Mouse (Mus musculus) yolk sac, embryonic 10.5 days (tissue): ENCODE data around the gene Ralgds.
"Not testable (repeated sequence)": the region's sequence is repeated elsewhere in the genome, so short reads cannot be mapped to it uniquely, and the experiment has no call there.

Source experiments
- DNase-seq: peaks from one replicate; pipeline ENCODE4 v3.0.0-alpha.2; 2017; ENCODE audit warnings: low spot score

Gene Ralgds

DNA sequence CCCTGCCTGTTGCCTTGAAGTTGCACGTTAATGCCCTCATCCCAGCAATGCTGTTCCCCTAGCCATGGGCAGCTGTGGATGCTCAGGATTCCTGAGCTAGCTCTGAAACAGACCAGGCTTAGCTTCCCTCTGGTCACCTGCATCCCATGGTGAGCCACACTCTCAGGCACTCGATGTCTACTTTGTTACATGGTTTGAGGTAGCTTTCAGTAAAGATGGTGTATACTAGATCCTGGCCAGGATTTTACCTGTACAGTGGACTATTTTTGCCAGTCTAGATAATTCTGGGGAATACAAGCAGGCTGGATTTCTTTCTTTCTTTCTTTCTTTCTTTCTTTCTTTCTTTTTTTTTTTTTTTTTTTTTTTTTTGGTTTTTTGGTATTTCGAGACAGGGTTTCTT lies 7.1 kb upstream of the Ralgds start, which contains the start of gene Gm10134:
TSS of gene Gm10134 (plus strand) at position 301 of the 400 bp plus-strand sequence.
- no peak for DNase-seq

DNA sequence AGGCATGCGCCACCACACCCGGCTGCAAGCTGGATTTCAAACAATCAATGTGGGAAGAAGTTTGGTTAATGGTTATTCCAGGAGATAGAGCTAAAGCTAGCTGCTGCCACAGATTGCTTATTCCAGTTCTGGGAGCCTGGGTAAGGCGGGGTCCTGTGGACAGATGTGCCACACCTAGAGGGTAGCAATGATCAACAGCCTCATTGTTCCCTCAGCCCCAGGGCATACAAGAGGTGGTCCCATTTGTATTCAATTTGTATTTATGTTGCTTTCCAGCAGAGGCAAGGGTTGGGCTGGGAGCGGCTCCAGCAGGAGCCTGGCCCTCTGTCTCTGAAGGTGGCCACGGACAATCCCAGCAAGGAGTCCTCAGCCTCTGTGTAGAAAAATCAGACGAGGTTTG lies 6.6 kb upstream of the Ralgds start:
- DNase-seq: no peak

DNA sequence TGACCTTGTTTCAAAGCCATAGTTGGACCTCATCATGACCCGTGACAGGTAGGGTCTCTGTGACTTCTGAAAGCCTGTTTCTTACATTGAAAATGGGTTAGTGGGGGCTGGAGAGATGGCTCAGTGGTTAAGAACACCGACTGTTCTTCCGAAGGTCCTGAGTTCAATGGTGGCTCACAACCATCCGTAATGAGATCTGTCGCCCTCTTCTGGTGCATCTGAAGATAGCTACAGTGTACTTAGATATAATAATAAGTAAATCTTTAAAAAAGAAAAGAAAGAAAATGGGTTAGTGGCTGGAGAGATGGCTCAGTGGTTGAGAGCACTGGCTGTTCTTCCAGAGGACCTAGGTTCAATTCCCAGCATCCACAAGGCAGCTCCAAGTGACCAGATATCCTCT lies 1.3 kb upstream of the Ralgds start:
- DNase-seq: not testable (repeated sequence)

DNA sequence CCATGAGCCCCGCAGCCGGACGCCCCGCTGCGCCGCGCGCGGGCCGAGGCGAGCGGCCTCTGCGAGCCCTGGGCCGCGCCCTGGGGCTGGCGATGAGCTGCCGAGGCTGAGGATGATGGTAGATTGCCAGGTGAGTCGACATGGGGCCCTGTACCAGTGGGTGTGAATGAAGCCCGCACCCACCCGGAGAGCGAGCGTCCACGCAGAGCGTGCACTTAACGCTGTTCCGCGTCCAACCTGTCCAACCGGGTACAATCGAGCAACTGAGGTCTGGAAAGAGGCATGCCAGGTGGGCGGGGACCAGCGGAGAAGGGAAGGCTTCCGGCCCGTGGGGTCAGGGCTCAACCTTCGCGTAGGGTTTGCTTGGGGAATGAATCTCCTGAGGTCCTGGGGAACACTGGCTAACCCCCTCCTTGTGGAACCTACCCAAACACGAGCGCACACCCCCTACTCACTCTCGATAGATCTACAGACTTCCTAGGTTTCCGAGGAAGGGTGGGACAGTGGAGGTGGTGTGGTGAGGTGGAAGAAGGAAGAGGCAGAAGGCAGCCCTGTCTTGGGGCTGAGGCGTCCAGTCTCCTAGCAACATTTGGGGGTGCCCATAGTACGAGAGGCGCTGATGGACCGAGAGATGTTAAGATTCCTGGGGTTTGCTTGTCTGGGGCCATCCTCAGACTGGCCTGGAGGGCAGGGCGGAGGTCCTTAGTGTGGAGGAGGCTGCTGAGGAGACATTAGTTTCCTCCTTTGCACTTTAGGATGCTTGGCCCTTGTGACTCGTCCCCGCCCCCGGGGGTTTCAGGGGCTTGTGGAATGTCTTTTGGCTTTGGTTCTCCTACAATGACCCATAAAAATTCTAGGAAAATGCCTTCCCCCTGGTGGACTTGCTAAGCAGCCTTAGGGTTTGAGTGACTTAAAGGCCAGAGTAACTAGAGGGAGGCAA lies 776 bp downstream of the Ralgds start:
- DNase-seq: peak; percentile 59

DNA sequence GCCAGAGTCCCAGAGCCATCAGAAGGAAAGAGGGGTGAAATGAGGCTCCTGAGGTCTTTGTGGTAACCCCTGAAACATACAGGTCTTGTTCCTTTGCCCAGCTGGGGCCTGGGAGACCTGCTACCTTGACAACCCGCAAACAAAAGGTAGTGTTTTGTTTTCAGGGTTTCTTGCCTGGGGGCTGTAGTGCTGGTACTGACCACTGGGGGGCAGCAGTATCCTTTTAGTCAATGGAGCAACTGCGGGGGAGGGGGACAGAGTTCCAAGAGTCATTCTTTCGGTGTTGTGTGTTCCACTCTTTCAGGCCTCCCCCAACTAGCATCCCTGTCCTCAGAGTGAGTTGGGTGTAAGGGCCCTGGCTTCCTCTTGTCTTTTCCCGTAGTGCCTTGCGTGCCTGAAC lies 1.6 kb downstream of the Ralgds start:
- DNase-seq: peak; percentile 77

DNA sequence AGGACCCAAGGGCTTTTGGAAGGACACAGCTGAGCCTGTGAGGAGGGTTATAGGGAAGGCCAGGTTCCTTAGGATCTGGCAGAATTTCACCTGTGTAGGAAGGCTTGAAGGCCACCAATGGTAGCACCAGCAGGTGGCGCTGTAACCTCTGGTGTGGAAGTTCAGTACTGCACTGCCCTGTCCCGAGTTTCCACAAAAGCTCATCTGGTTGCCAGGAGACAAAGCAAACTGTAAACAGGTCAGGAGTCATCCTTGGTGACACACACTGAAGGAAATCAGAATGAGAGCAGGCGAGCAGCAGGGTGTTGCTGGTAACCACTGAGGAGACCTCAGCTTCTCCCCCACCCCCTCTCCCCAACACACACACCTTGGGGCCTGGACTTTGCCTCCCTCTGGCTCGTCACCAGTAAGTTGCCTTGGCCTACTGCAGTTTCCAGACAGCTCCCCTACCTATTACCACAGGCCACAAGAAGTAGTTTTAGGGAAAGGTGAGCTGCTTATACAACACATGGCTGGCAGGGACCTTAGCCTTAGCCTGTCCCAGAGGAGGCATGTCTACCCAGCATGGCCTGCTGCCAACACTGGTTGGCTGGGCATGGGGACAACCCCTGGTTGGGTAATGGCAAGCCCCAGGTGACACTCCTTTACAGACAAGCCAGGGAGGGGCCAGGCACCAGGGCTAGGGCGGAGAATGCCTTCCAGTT lies 4.4 kb downstream of the Ralgds start:
- peak; percentile 85 for DNase-seq

DNA sequence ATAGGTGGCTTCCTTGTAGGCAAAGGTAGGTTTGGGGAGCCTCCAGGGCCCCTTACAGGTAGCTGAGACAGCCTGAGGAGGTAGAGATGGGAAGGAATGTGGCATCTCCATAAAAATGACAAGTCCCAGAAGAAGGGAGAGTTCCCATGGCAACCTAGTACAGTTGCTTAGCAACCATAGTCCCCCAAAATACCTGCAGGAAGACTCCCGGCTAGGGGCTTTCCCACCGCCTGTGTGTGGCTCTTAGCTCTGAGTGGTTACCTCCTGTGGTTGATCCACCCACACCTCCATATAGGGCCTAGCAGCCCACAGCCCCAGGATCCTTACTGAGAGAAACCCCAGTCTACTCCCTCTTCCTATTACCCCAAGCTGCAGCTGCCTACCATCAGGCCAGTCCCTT lies 5.3 kb downstream of the Ralgds start:
- no peak for DNase-seq

DNA sequence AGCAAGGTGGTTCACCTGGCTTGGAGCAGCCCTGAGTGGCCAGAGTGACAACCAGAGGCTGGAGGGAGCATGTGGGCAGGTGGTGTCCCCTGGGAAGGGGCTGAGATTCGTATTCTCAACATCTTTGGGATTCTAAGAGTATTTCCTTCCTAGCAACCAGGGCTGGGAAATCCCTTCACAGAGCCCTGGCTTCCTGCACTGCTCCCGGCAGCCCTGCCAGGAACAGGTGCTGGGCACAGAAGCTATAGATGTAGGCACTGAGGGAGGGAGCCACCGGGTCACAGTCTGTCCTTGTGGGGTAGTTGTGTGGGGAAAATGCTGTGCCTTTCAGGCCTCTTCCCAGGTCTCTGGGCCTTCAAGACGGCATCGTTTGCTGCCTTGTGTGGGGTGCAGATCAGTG lies 7.7 kb downstream of the Ralgds start:
- no peak for DNase-seq

DNA sequence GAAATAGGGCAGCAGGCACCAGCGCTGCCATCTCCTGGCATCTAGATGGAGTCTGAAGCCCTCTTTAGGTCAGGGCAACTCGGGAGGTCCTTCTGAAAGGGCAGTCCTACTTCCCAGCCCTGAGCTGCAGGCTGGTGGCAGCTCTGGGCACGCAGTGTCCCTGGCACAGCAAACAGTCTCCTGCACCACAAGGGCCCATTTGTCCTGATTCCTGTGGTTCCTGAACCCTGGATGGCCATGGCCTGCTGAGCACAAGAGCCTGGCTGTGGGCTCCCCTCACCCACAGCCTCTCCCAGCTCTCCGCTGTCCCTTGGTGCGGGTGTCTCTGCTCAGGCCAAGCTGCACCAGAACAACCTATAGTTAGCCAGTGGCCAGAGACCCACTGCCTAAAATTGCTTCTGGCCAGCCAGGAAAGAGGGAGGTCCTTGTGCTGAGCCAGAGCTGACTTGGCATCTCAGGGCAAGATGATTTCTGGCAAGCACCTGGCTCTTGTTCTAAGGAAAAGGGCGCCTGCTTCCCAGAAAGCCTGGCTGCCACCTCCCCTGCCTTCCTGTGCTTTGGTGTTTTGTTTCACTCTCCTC lies 8.7 kb downstream of the Ralgds start:
- no peak for DNase-seq

DNA sequence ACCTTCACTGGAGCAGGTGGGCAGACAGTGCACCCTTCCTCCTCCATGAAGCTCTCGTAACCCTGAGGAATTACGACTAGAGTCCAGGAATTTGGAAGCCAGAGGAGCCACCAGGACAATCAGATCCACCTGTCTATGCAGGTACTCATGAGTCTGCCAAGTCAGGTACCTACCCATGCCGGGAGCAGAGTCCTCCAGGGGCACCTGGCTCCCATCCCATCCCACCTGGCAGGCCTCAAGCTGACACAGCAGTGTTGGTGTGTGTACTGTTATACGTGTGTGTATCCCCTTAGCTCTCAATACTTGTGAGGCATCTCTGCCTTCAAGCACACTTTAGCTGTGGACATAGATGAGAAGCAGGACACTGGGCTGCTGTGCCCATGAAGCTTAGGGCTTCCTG lies 9.2 kb downstream of the Ralgds start:
- no peak for DNase-seq

DNA sequence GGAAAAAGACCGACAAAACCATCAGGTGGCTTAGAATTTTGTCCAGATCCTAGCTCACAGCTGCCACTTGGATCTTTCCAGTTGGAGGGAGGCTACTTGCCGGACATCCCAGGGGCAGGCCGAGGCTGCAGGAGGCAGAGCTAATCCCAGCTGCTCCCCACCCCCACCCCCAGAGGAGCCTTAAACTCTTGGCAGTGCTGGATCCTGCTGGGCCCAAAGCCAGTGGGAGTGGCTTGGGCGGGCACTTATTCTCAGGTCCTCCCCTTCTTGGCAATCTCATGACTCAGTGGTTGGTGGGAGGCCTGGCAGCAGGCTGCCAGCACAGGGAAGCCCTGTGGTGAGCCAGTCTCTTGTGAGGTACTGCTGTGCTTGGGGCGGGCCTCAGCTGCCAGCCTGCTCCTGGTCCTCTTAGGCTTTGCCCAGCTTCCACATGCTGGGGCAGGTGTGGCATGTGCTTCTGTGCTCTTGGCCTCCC lies 10.8 kb downstream of the Ralgds start:
- no peak for DNase-seq

DNA sequence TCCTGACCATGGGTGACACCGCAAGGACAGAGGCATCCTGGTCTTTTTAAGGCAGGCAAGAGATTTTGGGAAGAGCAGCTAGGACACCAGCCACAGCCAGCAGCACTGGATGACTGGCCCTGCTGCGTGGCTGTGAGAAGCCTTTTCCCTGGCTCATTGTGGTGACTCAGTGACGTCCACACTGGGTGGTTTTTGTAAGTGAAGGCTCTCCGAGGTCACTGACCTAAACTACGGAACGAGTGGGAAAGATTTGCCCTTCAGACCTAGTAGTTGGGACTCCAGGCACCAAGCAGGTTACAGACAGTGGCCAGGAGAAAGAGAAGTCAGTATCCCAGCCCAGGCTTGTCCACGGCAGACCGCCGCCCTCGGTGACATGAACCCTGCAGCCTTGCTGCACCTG lies 11.5 kb downstream of the Ralgds start:
- no peak for DNase-seq

DNA sequence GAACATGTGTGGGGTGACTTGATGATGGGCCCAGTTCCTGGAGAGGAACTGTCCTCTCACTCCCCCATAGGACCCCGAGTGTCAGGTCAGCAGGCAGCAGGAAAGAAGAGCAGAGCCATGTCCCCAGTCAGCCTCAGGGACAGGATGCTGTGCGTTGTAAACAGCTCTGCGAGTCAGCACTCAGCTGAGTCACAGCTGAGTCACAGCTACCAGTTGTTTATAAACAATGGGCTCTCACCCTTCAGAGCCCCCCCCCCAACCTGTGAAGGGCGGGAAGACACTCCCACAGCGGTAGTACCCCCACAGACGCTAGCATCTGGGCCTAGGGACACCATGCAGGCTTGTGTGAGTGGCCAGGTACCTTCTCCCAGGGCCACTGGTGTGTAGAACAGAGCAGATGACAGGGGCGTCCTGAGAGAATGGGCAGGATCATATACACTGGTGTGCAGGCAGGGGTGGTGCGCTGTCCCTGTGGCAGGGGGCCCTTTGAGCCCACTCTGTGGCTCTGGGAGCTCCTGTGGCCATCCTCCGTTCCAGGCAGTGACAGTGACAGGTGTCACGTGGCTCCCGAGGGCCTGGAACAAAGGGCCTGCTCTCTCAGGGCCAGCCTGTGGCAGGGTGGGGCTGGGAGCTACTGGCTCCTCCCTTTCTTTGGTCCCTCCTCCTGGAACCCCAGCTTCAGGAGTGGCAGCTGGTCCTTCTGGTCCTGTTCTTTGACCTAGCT lies 12.5 kb downstream of the Ralgds start:
- DNase-seq: peak; percentile 82

DNA sequence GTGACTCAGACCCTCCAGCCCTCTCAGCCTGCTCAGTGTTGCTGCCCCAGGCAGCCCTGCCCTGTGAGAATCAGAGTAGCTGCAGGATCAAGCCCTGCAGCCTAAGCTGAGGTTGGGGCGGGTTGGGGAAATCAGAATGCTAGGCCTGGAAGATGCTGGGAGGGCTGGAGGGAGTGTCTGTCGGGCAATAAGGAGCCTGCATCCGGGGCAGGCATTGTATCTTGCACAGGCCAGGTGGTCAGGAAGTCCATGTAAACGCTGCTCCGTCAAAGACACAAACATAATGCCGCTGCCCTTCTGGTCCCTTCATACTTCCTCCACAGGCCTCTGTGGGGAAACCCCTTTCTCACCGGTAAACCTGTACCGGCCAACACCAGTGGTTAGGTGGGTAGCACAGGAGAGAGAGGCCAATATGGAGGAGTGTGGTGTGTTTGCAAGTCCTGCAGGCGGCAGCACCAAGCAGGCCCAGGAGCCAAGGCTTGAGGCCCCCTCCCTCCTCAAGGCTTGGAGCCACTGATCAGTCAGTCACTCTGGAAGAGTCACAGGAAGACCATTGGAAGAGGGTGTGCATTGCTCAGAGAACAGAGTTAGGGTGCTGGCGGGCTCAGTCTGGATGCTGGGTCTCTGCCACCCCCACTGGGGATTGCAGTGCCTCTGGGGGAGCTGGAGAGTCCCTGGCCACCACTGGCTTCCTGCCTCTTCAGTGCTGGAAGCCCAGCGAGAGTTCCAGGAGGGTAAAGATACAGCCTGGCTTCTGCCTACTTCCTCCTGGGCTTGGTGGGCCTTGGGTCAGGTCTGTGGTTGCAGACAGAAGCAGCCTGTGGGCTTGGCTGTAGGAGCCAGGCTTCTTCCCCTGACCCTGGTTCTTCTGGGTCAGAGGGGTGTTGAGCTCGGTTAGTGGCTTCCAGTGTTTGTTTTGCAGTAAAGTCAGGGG lies 13.3 kb downstream of the Ralgds start:
- DNase-seq: no peak

DNA sequence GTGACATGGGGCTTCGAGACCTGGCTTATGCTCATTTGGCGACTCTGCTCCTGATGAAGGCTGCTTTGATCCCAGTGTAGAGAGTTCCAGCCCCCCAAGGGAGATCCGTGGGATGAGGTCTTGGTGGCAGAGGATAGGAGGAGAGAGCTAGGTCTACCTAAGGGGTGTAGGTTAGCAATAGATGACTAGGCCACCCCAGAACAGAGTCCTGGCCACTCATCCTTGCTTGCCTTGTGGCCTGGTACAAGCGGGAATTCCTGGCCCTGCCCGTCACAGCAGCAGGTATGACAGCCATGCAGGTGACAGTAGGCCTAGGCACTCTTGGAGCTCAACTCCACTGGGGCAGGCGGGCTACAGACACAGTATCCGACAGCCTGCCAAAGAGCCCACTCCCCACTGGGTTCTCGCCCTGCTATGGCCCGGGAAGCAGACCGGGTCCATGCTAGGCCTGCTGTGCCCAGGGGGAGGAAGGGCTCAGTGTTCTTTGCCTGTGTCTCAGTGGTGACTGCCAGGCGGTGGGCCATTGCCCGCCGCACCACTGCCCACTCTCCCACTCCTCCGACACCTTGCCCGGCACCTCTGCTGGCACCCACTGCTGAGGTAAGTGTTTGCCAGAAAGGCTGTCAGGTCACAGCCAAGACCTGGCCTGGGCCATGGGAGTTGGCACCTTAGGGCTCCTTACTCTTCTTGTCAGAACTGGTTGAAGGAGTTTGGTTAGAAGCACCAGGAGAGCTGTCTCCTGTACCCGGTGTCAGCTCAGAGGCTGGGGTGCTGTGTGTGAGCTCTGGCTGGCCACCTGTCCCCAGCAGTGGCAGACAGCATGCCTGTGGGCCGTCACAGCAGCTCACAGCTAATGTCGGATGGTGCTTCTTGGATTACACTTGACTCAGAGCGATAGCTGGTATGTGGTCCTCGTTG lies 14.8 kb downstream of the Ralgds start:
- no peak for DNase-seq

DNA sequence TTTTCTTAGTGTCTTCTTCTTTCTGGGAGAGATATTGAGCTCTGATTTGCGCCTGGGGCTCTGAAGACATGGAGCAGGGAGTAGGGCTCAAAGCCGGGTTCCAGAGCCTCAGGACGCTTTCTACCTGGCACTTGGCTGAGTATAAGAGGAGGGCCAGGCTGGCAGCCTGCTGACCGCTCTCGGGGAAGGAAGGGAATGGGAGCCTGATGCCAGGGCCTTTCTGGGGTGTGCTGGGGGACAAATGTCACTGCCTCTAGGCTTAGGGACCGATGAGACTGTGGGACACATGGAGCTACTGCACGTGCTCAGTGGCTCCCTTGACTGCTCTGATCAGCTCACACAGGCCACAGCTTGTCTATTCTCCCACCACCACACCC lies 15.4 kb downstream of the Ralgds start:
- no peak for DNase-seq

DNA sequence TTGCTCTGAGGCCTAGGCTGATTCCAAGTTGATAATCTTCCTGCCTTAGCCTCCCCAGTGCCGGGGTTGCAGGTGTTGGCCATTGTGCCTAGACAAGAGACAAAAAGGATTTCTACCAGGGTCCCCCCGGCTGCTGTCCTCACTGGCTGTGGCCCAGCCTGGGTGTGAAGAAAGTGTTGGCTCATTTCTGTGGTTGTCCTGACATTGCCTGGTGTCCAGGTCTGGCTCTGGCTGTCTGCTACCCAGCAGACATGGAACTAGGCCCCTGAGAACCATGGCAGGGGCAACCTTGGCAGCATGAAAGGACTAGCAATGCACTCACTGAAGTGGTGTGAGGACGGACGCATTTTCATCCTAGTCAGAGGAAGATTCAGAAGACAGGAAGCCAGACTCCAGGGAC lies 16.9 kb downstream of the Ralgds start:
- no peak for DNase-seq

DNA sequence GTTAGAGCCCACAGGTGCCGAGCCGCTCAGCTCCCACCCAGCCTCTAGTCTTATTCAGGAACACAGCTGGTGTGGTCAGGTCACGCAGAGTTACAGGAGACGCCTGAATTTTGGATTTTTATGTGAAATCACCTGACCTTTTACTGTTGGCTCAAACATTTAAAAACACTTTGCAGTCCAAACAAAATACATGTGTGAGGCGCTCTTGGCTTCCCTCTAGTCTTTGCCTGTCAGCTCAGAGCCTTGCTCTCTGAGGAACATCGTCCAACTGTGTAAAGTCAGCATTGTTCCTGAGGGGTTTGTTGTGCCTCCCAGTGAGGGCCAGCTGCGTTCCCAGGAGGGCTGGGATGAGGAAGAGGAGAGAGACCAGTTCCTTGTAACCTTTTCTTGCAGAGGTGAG lies 17.4 kb downstream of the Ralgds start:
- DNase-seq: no peak

DNA sequence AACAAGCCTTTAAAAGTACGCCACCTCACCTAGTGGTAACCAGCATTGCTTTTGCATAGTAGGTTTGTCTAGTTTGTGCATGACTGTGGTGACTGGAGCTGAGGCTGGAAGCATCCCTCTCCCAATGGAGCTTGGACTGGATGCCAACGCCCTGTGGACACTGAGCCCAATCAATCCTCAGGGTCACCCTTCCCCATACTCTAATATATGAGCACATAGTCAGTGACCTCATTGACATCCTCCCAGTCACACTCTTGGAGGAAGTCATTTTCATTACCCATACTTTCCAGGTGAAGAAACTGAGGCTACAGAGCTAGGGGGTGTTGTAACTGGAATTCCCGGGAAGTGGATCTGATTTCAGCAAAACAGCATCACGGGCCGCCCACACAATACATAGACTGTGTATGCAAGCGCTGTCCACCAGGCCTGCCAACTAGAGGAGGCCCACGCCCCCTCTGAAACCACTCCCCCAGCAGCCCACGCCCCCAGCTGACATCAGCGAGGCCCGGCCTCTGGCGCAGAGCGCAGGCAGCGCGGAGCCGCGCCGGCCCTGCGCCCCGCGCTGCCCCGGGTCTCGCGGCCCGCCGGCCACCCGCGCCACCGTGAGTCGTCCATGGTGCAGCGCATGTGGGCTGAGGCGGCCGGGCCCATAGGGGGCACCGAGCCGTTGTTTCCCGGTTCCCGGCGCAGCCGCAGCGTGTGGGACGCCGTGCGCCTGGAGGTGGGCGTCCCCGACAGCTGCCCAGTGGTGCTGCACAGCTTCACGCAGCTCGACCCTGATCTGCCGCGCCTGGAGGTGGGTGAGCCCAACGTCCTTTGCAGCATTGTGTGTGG lies 20.2 kb downstream of the Ralgds start:
- peak; percentile 86 for DNase-seq
